Mouse (Mus musculus) adrenal gland, postnatal 36 days (tissue): ENCODE data around the gene Exoc2. TPM values are rescaled to one million over a fixed set of nuclear protein-coding genes. Genes with fewer than 3 reads are reported as not detected.

ENCODE experiments used
- DNase-seq, 2 experiments: peaks; one replicate each; pipeline ENCODE4 v3.0.0; 2021; ENCODE audit warnings: mixed read lengths in 1 of 2
- total RNA-seq, 2 experiments: library from RNA; stranded (reverse); gene quantifications; 2 replicates each; pipeline ENCODE4 v1.2.3; 2021

Gene Exoc2
- total RNA-seq, 2 experiments from 2014 or later = 31.0 to 34.9 TPM

- DNase-seq = peak; percentile 16 to 18
These were observed 1.8 kb downstream of the Exoc2 start for GRCm38 (mm10) chr13:30972102-30972501.

GRCm38 (mm10) chr13:30971047-30971446 lies 2.8 kb downstream of the Exoc2 start:
- DNase-seq = no peak

GRCm38 (mm10) chr13:30968311-30968710 lies 5.6 kb downstream of the Exoc2 start:
- DNase-seq = no peak

GRCm38 (mm10) chr13:30966507-30966911 lies 7.4 kb downstream of the Exoc2 start:
- DNase-seq = no peak

GRCm38 (mm10) chr13:30961932-30962331 lies 12.0 kb downstream of the Exoc2 start:
- no peak for DNase-seq

- no peak for DNase-seq
These were observed 13.2 kb downstream of the Exoc2 start for GRCm38 (mm10) chr13:30960714-30961113.

- DNase-seq = no peak
These were observed 20.3 kb downstream of the Exoc2 start for GRCm38 (mm10) chr13:30953580-30953979.

GRCm38 (mm10) chr13:30952044-30952443 lies 21.8 kb downstream of the Exoc2 start:
- no peak for DNase-seq

GRCm38 (mm10) chr13:30949181-30949580 lies 24.7 kb downstream of the Exoc2 start:
- no peak for DNase-seq

GRCm38 (mm10) chr13:30947540-30947939 lies 26.4 kb downstream of the Exoc2 start, which contains the start of gene Hus1b:
Hus1b (minus strand) TSS chr13:30947759.
- DNase-seq = no peak

GRCm38 (mm10) chr13:30947129-30947528 lies 26.8 kb downstream of the Exoc2 start:
- no peak for DNase-seq

GRCm38 (mm10) chr13:30945788-30946187 lies 28.1 kb downstream of the Exoc2 start:
- no peak for DNase-seq

- no peak for DNase-seq
These were observed 40.9 kb downstream of the Exoc2 start for GRCm38 (mm10) chr13:30932972-30933371.

GRCm38 (mm10) chr13:30931613-30932012 lies 42.3 kb downstream of the Exoc2 start:
- peak; percentile 13 to 17 for DNase-seq

GRCm38 (mm10) chr13:30929119-30929518 lies 44.8 kb downstream of the Exoc2 start:
- no peak for DNase-seq

GRCm38 (mm10) chr13:30924269-30924668 lies 49.6 kb downstream of the Exoc2 start:
- DNase-seq = no peak

- DNase-seq = no peak
These were observed 52.0 kb downstream of the Exoc2 start for GRCm38 (mm10) chr13:30921914-30922313.

- no peak for DNase-seq
These were observed 60.1 kb downstream of the Exoc2 start for GRCm38 (mm10) chr13:30913757-30914156.

GRCm38 (mm10) chr13:30913028-30913427 lies 60.9 kb downstream of the Exoc2 start:
- no peak for DNase-seq

- DNase-seq = no peak
These were observed 61.8 kb downstream of the Exoc2 start for GRCm38 (mm10) chr13:30911931-30912625.

GRCm38 (mm10) chr13:30910889-30911288 lies 63.0 kb downstream of the Exoc2 start:
- no peak for DNase-seq

GRCm38 (mm10) chr13:30902286-30902685 lies 71.6 kb downstream of the Exoc2 start:
- DNase-seq = peak; percentile 51 to 56

GRCm38 (mm10) chr13:30901387-30902041 lies 72.4 kb downstream of the Exoc2 start:
- no peak for DNase-seq
